Mouse (Mus musculus): ENCODE results near the gene Mif4gd. TPM values are rescaled to one million over a fixed set of nuclear protein-coding genes. Genes with fewer than 3 reads are reported as not detected.
A peak's percentile ranks its signal among the peaks of the same experiment; 100 is the strongest.

The Mif4gd gene
- total RNA-seq, 2 experiments from 2014 or later = 42.3 to 45.0 TPM

DNA sequence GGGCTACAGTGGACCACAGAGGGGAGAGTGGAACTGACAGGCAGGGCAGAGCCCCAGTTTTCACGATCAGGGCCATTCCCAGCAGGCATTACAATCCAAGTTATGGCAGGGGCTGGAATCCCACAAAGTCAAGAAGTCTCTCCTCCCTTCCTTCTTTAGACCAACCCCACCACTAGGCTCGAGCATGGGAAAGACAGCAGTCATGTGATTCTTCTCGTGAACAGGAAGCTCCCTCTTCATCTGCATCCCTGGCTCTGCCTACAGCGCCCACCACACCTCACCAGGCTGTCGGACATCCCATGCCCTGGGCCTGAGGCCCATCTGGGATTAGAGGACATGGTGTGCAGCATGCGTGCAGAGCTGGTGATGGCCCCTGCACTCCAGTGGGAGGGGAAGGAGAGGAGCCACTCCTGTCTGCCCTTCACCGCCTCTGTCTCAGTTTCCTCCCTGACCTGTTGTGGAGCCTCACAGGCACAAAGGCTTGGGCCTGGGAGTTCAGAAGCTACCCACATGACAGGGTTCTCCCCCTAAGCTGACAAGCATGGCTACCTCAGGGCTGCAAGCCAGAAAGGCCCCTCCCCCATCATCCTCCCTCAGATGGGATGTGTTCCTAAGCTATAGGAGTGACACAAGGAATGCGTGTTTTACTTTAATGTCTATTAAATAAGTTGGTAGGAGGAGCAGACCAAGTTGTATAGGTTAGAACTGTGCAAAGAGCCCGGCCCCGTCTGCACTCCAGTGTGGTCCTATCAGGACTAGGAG, 1.8 kb upstream of the Mif4gd start:
- DNase-seq (ENCODE audit: low spot score) = no peak

DNA sequence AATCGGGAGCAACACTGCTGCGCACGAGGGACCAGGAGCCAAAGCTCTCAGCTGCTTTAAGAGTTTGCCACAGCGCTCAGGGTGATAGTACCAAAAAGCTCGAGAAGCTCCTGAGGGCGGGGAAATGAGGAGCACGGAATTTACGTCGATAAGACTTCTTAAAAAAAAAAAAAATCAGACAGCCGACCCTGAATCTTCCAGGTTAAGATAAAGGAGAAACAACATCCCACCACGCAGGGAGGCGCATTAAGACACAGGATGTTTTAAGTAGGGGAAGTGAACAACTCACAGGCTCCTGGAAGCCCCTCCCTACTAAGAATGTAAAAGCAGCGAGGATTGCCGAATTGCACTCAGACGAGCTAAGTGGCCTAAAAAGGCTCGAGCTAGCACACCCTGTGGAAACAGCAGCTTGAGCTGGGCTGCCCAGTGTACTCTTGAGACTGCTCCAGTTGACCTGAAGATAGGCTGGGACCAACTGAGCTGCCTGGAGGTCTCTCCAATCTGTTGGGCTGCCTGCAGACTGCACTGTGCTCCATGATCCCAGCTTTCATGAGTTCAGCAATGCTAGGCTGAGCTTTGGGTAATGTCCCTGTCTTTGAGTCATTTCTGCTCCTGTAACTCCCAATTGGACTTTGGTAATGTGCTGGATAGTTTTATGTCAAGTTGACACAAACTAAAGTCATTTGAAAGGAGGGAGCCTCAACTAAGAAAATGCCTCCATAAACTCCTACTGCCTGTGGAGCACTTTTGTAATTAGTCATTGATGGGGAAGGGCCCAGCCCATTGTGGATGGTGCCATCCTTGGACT, 573 bp upstream of the Mif4gd start:
- no peak for DNase-seq (ENCODE audit: low spot score)

DNA sequence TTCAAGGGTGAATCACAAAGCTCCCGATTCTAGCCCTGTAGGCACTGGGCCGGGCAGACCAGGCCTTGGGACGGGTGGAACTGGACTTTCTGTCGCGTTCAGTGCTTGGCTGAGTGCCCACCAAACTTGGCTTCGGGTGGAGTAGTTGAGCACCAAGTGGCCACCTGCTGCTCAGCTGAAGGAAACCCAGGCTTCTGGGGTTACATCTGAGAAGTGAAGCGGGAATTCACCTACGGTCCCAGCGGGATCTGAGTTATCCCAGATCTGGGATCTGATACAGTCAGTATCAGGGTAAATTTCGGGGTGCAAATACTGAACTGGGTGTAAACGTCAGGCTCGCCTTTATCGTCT, 735 bp downstream of the Mif4gd start:
- DNase-seq (ENCODE audit: low spot score) = peak; percentile 89

DNA sequence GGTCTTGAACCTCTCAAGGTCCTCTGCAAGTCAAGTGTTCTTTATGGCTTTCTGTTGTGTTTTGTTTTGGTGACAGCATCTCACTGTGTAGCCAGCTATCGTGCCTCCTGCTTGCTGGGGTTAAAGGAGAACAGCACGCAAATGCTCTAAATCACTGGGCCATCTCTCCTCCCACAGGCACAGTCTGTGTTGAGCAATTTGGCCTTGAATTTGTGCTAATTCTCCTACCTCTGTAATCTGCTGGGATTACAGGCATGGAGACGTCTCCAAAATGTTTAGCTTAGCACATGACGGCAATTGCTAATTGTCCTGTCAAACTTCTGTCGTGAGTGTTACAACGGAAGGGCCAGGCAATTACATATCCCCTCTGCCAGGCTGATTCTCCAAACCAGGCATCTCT, 1.6 kb downstream of the Mif4gd start:
- DNase-seq (ENCODE audit: low spot score) = no peak

GRCm38 (mm10) chr11:115609576-115609975, 3.2 kb downstream of the Mif4gd start:
- DNase-seq (ENCODE audit: low spot score) = no peak

DNA sequence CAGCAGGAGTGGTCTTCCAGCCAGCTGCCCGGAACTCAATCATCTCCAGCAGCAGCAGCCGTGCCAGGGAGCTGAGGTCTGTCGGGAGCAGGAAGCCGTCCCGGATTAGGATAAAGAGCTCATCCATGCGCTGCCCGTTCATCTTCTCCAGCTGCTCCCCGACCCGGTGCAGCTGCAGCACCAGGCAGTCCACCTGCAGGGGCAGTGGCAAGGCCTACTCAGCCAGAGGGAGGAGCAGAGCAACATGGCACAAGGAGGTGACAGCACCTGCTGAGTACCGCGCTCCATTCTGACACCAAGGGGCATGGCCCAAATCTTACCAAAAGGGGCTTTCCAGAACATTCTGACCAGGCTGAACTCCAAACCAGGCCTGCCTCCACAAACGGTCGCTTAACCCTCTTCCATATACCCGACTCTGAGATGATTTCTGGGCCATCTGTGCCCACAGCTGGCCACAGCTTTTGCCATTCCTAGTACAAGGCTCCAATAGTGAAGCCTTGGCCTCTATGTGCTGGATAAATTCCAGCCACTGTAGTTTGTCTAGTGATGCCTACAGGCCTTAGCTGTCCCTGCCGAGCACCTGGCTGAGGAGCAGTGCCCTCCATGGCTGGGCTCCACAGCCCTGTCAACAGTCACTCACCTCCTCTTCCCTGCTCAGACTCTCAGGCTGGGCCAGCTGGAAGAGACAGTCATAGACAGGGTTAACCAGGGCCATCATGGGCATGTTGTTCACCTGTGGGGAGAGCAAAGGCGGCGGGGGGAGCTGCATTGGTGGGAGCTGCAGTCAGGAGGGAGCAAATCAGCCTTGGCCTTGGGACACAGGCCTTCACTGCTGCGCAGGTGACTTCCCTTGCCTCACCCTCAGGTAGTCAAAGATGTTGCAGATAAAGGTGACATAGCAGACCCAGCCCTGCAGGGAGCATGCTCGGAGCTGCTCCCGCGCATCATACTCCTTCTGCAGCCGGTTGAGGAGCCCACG, 4.1 kb downstream of the Mif4gd start:
- no peak for DNase-seq (ENCODE audit: low spot score)

DNA sequence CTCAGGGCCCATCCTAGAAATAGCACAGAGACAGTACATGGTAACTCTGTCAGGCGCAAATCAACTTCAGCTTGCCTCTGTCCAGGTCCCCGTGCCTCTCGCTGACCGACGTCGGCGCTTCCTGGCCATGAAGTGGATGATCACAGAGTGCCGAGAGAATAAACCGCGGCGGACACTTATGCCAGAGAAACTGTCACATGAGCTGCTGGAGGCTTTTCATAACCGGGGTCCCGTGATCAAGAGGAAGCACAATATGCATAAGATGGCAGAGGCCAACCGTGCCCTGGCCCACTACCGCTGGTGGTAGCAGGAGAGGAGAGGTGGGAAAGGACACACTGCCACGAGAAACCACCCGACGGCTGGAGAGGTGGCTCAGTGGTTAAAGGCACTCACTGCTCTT, 6.0 kb downstream of the Mif4gd start:
- DNase-seq (ENCODE audit: low spot score) = no peak

DNA sequence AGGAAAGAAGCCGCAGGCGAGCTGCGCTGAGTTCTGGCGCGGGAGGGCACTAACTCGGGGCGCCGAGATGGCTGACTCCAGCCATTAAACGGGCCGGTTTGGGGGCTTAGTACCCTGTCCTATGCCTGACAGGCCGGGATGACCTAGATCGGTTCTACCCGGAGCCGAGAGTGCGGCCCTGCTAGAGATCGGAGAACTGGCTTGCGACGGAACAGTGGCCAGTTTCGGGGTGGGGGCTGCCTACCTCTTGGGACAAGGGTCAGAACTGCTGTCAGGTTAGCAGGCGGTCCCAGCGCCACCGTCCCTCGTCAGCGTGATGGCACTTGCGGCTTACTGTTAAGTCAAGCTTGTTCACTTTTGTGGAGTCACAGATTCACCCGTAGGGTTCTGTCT, 8.5 kb downstream of the Mif4gd start:
- DNase-seq (ENCODE audit: low spot score) = no peak

- DNase-seq (ENCODE audit: low spot score) = peak; percentile 91
Measured at GRCm38 (mm10) chr11:115603476-115604303, 9.1 kb downstream of the Mif4gd start, which contains the start of the genes Mrps7 and Gga3. Gene Mrps7, plus strand, starts transcription at chr11:115603925. Gene Gga3, minus strand, starts transcription at chr11:115604051.

DNA sequence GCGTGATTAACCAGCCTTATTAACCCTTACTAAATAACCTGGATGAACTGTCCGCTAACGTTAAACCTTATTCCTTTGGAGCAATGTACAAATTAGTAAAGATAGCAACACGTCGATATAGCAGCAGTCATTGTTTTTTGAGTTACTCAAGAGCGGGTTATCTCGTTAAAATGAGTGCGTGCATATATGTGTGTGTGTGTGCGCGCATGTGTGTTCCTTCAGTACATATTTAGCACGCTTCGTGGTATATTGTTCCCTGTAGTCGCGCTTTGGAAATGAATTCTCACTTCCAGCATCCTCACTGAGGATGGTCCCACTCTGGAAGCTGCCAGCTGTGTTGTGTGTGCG, 9.7 kb downstream of the Mif4gd start:
- DNase-seq (ENCODE audit: low spot score) = no peak

DNA sequence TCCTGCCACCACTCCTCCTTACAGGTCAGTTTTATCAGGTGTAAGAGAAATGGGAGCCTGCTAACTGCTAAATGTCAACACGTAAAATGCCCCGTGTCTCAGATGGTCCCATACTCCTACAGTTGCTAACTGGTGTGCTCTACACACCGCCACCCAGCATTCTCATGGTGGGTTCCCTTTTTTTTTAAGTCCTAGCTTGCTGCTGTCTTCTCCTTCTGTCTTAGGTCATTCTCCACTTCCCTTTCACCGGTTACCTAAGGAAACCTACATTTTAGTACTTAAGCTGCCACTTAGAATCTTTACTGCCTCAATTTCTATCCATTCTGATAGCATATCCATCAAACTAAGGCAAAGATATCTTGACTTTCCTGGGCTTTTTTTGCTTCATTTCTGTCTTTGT, 11.6 kb downstream of the Mif4gd start:
- DNase-seq (ENCODE audit: low spot score) = no peak

- DNase-seq (ENCODE audit: low spot score) = no peak
Measured at GRCm38 (mm10) chr11:115600743-115601142, 12.0 kb downstream of the Mif4gd start.

DNA sequence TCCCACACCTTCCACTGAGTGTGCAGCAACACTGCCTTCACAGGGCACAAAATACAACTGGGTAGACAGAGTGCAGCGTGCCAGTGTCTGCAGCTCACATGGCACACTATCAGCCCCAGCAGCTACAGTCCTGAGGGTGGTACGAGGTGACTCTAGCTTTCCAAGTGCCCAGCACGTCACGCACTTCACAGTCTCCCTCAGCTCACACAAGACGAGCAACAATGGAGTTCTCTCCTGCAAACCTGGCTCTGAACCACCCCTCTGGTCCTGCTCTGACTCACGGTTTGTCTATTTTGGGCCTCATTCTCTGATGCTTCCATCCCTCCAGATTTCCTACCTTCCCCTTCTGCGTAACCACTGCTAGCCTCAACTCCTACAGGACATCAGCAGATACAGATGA, 13.0 kb downstream of the Mif4gd start:
- DNase-seq (ENCODE audit: low spot score) = no peak

DNA sequence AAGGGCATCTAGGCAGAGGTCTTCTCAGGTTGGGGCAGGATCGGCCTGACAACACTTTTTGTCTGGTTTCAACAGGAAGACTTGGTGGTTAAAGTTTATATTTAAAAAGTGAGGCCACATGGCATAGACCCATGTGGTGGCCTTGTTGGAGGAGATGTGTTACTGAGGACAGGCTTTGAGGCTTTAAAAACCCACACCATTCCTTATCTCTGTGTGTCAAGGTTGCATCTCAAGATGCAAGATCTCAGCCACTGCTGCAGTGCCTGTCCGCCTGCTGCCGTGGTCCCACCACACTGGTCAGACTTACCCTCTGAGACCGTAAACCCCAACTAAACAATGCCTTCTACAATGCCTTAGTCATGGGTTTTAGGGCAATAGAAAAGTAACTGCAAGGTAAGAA, 14.5 kb downstream of the Mif4gd start:
- no peak for DNase-seq (ENCODE audit: low spot score)

DNA sequence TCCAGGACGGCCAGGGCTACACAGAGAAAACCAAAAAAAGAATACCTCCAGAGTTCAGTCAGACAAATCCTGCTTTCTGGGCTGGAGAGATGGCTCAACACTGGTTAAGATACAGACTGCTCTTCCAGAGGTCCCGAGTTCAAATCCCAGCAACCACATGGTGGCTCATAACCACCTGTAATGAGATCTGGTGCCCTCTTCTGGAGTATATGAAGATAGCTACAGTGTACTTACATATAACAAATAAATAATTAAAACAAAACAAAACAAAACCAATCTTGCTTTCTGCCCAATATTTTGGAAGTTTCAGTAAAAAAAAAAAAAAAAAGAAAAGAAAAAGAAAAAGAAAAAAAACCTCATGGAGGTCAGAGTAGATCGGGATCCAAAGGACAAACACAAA, 17.6 kb downstream of the Mif4gd start:
- no peak for DNase-seq (ENCODE audit: low spot score)

DNA sequence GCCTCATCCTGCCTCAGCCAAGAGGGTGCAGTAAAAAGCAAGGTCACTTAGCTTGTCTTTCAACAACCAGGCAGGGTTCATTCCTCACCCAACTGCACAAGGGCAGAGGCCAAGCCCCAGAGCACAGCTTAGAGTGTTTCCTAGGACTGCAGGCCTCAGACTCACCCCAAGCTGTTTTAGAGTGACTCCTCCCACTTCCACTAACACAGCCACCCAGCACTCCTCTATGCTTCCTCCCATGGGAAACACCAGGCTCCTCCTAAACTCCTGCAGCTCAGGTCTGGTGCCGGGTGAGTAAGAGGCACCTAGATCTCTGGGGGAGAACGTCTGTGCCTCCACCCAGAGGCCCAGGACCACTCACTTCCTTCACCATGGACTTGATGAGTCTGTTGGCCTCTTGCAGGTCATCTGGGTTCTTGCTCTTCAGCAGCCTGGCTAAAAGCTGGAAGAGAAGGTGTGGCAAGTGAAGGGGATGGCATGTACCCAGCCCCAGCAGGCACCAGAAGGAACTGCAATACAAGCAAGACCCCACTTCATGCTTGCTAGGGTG, 22.2 kb downstream of the Mif4gd start:
- DNase-seq (ENCODE audit: low spot score) = no peak

DNA sequence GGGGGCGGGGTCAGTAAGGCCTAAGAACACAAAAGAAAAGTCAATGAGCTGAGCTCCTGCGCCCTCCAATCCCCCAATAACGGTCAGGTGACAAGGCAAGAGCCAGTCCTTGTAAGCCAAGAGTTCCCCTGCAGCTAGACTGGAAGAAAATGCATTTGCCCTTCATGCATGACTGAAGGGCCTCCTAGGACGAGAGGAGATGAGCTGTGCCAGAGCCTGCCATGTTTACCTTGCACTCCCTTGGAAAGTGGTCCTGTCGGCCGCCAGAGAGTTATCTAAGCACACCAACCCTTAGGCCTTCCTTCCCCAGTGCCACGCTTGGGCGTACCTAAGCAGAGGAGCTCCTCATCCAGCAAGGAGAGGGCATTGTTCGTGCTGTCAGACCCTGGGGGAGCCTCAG, 24.8 kb downstream of the Mif4gd start:
- DNase-seq (ENCODE audit: low spot score) = no peak

DNA sequence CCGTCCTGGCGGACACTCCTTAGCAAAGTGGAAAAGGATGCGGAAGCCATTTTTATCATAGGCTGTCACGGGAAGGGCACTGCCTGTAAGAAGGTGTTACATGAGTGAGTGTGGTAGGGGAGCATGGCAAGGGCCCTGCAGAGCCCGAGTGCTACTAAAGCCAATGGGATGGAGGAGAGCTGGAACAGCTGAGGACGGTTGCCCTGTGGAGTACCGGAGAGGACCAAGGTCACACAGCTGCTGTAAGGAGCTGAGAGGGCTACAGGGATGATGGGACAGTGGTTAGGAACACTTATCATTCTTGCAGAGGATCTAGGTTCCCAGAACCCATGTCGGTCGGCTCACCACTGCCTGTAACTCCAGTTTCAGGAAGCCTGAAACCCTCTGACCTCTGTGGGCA, 26.4 kb downstream of the Mif4gd start:
- DNase-seq (ENCODE audit: low spot score) = no peak

DNA sequence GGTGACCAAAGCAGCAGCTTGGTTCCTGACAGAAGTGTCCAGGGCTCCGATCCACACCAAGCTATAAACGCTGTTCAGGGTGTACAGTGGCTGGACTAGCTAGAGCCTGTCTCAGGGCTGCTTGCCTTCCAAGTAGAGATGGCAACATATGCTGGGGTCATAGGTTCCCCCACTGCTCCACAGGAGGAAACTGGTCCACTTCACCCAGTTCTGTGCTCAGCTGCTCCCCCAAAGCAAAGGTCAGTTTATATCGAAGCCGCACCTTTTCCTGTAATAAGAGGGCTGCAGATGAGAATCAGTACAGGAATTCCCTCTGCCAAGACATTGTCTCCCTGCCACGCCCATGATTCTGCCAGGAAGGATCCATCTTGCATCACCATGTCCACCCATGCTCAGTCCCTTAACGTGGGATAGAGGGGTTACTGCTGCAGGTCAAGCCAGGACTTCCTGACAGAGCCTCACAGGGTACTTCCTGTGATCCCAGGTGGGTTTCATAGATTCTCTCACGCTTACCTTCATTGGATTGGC, 27.1 kb downstream of the Mif4gd start:
- no peak for DNase-seq (ENCODE audit: low spot score)

GRCm38 (mm10) chr11:115584376-115585073, 28.2 kb downstream of the Mif4gd start:
- DNase-seq (ENCODE audit: low spot score) = no peak

All from gastrocnemius, adult 18-20 months (tissue).